Mouse (Mus musculus) forelimb bud, embryonic 11.5 days (tissue): ENCODE data around the gene Ybx2.

Source experiments
- DNase-seq: peaks from one replicate; pipeline ENCODE4 v3.0.0-alpha.2; 2012; ENCODE audit warnings: low read depth, low spot score

The Ybx2 gene

DNA sequence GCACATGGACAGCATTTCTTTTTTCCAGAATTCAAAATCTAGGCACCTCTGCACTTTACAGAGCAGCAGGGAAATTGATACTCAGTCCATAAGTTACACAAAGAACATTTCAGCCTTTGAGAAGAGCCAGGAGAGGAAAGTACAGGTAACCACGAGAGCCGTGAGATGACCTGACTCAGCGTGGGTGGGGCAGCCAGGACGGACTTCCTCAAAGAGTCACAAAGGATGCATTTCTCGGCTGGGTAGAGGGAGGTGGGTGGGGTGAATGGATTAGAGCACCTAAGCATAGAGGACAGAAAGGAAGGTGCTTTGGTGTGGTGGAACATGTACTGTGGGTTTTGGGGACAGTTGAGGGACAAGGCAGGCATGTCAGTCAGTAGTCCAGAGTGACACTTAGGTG lies 26.2 kb downstream of the Ybx2 start:
- DNase-seq, result no peak

DNA sequence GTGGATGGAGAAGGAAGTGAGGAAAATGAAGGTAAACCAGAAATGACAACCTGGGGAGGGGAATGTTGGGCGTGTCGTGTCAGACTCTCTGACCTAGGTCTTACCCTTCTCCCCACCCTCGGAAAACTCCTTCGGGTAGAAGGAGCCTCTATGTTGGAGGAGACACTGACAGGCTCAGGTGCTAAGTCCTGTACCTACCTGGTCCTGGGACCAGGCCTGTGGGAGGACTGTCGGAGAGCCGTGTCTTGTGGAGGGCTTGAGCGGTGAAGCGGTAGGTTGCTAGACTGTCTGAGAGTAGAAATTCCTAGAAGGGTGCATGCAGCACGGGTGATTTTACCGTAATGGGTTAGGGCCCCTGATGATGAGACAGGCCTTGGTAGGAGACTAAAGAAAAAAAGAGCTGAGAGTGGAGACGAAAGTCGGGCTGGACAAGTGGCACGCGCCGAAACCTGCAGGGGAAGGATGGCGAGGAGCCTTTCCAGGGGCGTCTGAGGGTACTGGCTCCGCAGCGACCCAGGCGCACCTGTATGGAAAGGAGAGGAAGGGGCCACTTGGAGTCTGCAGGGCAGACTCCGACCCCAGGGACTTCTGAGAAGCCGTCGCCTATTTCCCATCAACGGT lies 29.2 kb downstream of the Ybx2 start, which contains the start of gene Cldn7:
Gene Cldn7, plus strand, starts transcription at position 130 of the 621 bp plus-strand sequence.
- DNase-seq, result no peak

DNA sequence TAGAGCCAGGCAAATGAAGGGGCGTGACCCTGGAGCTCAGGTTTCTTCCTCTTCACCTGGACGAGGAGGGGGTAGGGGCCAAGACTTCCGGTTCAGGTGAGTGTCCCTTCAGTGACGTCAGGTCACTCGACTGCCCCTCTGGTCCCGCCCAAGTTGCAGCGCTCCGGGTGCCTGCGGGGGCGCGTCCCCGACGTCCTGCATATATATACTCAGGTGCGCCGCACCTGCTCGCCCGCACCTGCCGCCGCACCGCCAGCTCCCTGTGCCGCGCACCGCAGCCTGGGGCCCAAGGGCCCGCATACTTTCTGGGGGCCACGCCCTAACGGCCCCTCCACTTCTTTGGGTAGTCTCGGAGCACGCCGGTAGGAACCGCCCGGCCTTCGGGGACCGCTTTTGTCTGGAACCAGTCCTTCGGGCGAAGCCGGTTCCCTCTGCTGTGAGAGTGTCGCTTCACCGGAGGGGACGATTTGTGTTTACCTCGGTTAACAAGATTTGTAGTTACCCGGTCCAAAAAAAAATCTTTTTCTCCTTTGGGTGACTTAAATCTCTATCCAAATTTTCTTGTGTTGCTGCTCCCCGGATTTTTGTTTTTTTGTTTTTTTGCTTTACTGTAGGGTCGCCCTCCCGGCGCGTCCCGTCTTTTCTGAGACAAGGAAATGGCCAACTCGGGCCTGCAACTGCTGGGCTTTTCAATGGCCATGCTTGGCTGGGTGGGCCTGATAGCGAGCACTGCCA lies 29.8 kb downstream of the Ybx2 start:
- DNase-seq, result no peak

DNA sequence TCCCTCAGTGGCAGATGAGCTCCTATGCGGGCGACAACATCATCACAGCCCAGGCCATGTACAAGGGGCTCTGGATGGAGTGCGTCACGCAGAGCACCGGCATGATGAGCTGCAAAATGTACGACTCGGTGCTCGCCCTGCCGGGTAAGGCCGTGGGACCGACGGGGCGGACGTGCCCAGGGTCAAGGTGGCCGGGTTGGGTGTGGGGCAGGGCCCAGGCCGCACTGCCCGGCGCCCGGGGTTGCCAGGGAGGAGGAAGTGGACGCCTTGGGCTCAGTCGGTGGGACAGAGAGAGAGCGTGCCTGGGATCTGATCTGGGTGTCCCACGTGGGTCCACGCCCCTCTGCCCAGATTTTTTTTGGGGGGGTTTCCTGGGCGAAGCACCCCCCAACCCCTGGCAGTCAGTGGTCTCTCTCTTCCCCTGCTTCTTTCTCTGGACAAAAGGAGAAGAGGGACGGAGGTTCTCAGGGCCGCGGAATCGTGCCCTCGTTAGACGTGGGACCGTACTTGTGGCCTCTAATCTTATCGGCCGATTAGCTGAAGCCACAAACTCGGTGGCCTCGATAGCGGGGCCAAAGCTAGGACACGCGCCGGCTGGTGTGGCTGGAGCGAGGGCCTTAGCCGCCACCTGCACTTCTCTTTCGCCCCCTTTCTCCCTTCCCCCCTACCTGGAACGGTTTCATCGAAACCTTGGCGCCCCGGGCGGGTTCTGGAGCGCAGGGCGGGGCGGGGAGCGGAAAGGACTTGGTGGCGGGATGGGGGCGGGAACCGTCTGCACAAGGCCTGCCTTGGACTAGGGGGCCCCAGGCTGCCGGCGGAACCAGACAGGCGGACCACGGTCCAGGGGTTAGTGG lies 30.6 kb downstream of the Ybx2 start:
- DNase-seq, result no peak

DNA sequence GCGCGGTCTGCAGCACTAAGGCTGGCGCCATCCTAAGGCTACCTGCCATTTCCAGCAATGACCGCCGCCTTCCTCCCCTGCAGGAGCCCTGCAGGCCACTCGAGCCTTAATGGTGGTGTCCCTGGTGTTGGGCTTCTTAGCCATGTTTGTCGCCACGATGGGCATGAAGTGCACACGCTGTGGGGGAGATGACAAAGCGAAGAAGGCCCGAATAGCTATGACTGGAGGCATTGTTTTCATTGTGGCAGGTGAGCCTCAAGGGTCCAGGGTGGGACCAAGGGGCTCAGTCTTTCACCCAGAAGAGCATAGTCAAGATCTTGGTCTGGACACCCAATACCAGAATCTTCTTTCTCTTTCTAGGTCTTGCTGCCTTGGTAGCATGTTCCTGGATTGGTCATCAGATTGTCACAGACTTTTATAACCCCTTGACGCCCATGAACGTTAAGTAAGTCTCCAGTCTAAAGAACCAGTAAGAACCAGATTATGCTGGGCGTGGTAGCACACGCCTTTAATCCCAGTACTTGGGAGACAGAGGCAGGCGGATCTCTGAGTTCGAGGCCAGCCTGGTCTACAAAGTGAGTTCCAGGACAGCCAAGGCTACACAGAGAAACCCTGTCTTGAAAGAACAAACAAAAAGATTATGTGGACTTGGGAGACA lies 31.4 kb downstream of the Ybx2 start:
- no peak for DNase-seq

DNA sequence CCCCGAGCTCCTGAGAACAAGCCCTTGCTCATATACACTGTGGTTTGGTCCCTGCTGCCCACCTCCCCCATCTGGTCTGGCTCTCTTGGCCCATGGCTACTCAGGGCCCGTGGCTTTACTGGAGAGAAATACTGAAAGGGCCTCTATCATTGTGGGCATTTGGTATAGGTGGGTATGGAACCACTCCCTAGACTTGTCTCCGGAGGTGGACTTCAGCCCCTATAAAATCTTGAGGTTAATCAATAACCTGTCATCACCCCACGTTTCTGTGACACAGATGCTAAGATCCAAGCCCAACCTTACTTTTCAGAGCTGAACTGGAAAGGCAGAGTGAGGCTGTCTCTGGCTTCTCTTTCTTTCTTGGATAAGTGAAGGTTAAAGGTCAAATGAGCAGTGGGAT lies 33.2 kb downstream of the Ybx2 start:
- DNase-seq, result no peak

DNA sequence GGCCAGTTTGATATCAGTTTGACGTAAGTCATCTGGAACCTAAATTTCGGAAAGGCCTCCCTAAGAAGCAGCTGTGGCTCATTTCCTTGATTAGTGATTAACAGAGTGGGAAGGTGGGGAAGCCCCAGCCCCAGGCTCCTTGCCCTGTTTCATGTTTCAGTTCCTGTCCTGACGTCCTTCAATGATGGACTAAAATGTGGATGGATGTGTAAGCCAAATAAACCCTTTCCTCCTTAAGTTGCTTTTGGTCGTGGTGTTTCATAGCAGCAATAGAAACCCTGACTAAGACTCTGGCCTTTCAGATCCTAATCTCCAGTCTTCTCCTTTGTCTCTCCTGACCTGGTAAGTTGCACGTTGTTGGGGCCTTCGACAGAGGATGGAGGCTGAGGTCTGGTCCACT lies 34.6 kb downstream of the Ybx2 start:
- DNase-seq, result no peak

DNA sequence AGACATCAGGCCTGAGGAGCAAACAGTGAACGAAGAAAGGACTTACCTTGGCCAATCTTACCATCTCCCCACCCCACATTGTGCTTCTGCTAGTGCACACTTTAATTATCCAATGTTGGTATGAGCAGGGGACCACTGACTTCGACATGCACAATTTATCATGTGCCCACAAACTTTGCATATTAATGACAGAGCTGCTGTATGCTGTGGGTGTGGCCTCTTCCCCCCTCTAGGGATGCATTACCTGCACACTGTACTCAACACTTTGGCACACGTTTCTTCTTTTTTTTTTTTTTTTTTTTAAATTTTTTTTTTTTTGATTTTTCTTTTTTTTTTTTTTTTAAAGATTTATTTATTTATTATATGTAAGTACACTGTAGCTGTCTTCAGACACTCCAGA lies 35.2 kb downstream of the Ybx2 start:
- no peak for DNase-seq

DNA sequence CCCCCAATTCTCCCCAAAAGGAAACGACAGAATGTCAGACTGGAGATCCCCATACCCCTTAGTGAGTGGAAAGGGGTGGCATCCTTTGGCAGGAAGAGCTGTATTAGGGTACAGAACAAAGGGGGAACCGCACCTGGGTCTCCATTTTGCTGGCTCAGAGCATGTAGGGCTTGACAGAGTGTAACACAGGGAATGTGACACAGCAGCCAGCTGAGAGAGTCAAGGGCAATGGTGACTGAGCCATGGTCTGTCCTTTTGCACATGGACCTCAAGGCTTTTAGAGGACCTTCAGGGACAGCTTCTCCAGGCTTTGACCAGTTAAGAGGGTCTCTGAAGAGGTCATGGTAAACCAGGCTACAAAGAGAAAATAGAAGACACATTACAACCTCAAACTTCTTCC lies 39.3 kb downstream of the Ybx2 start:
- DNase-seq, result no peak

DNA sequence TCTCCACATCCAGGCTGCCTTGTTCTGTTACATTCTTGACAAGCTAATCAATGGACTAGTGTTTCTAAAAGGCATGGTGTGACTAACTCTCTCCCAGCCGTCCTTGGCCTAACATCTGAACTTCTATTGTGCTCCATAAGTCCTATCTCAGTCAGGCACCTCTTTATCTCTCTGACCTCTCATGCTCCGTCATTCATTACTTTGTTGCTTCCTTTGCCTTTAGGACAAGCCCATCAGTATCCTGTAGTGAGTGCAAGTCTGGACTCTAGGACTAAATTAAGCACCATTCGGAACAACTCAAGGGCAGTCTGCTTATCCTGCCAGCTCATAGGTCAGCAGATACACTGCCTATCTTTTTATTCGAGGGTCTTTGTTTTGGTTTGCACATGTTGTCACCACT lies 40.7 kb downstream of the Ybx2 start:
- DNase-seq, result no peak

DNA sequence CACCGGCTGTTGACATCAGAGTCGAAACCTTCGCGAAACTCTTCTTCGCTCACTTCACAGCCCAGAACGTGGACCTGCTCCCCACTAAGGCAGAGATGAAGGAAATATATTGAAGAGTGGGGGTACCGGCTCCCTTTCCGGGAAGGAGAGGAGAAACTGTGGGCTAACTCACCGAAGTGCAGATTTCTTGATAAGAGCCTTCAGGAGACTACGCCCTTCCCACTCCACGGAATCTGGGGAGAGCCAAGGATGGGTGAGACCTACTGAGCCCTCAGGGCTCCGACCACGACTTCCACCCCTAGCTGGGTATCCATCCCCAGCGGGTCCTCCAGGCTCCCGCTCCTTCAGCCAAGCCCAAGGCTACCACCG lies 44.2 kb downstream of the Ybx2 start:
- no peak for DNase-seq

DNA sequence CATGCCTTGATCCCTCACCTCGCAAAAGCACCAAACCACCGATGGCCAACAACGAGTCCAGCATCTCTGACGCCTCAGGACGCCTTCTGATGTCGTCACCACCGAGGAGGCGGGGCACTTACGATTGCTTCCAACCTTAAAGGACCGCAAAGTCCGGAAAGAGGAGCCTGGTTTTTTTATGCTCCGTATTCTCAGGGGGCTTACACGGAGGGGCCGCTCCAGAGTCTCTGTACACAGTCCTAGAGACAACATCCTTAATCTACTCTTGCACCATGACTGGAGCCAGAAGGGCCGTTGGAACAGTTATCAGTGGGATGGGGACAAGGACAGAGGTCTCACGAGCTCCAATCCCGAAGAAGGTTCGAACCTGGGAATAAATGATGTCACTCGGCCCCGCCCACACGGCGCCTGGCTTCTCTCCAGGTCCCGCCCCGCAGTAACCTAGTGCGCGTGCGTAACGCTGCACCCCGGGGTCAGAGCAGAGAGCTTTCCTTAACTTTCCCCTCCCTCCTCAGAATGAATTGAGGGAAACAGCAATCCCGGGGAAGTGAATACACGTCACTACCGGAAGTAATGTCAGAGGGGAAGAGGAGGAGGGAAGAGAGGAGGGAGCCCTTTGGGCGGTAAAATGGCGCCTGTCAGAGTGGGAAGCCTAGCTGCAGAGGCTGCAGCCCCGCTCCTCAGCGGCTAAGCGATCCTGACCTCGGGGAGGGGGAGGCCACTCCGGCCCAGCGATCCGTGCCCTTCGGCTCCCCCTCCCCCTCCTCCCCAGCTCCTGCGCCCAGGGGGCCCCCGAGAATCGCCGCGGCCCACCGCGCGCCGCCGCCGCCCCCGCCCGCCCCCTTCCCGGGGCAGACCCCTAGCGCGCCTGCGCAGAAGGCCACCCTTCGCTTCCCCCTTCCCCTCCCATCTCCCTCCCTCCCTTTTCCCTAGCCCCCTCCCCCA lies 44.9 kb downstream of the Ybx2 start:
- peak; percentile 100 for DNase-seq

DNA sequence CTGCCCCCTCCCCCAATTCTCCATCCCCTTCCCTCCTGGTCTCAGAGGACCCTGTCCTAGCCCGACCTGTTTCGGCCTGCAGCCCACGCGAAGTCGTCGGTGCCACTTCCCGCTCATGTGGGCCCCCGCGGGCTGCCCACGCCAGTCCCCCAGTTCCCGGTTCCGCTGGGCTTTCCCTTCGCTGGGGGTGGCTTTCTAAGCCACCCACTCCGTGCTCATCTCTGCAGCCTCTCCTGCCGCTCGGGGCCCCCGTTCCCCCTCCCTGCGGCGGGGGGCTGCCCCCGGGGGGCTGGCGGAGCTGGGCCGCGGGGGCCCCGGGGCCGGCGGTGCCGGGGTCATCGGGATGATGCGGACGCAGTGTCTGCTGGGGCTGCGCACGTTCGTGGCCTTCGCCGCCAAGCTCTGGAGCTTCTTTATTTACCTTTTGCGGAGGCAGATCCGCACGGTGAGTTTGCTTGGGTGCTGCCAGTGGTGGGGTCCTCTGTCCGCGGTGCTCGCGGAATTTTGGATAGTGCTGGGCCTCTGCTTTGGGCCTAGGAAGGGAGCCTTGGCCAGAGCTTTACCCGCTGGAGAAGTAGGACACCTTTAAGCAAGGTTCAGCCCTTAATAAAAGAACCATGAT lies 45.7 kb downstream of the Ybx2 start, which contains the start of gene Ctdnep1:
Gene Ctdnep1, plus strand, starts transcription at position 16 of the 622 bp plus-strand sequence.
- no peak for DNase-seq

DNA sequence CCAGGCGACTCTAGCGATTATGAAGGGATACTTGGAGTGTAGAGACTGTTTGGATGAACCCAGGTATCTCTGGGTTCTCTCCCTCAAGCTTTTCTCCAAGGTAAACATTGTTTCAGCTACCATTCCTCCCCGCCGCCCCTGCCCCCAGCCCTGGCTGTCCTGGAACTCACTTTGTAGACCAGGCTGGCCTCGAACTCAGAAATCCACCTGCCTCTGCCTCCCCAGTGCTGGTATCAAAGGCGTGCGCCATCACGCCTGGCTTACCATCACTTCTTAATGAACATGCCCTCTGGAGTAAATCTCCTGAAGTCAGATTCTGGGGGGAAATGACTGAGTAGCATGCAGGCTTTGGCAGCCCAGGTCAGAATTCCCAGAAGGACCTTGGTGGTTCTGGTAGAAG lies 46.6 kb downstream of the Ybx2 start, which contains the start of gene Elp5:
Gene Elp5, minus strand, starts transcription at position 293 of the 400 bp plus-strand sequence.
- no peak for DNase-seq

DNA sequence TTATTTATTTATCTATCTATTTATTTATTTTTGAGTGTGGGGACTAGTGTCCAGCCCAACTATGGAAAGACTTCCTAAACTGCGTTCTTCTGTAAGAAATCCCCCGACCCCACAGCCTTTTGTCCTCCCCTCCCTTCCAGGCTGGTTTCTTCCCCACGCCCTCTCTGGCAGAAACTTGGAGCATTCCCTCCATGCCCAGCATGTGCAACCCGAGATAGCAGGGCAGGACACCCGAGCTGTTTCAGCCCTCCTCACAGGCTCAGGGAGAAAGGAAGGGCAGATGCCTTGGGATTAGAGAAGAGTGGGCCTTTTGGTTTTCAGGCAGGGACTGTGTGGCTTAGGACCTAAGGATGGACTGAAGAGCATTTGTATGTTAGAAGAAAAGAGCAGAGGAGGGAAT lies 47.3 kb downstream of the Ybx2 start:
- no peak for DNase-seq

DNA sequence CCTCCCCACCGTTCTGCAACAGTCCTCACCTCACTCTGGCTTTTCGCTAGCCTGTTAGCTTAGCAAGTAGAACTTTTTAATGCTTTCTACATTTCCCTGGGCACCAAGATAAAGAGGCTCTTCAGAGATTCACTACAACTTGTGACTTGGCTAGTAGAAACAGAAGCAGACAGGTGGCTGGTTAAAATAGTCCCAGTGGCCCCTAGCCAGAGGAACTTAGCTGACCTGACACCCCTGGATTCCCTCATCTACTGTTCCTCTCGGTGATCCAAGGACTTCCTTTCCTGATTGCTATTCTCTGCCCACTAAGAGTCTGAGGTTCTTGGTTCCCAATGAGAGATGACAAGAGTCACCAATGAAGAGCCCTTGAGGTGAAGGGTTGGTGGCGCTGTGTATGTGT lies 47.8 kb downstream of the Ybx2 start:
- no peak for DNase-seq

DNA sequence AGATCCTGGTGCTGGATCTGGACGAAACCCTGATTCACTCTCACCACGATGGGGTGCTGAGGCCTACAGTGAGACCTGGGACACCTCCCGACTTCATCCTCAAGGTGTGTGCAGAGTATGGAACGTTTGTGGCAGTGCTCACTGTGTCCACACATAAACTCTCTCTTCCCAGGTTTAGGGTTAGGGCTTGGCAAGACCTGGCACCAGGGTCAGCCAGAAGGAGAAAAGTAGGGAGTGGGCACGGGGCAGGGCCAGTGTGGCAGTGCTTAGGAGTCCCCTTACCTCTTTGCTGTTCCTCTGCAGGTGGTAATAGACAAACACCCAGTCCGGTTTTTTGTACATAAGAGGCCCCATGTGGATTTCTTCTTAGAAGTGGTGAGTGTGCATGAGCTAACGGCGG lies 48.8 kb downstream of the Ybx2 start:
- DNase-seq, result no peak

DNA sequence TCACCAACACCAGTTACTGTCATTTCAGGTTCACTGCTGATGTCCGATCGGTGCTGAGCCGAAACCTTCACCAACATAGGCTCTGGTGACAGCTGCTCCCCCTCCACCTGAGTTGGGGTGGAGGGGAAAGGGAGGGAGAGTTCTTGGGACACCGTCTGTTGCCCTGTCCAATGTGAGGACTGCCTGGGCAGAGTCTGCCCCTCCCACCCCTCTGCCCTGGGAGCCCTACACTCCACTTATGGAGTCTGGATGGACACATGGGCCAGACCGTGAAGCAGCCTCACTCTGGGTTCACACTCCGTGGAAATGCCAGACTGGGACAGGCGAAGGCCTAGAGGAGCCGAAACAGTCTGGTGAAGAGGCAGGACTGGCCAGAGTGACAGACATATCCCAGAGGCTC lies 54.4 kb downstream of the Ybx2 start:
- DNase-seq, result no peak
